Mouse (Mus musculus) mouse trophoblast stem cell (cell line): ENCODE results near the gene Zyg11b.

Experiments used
- in situ Hi-C, 2 experiments: fragments of 300-500 bp; cut with MseI, MboI; formaldehyde crosslinking; loops; 2 replicates in 1 of 2; 3 replicates in 1 of 2; pipeline ENCODE4 v1.15.1; 2025

The Zyg11b gene

DNA sequence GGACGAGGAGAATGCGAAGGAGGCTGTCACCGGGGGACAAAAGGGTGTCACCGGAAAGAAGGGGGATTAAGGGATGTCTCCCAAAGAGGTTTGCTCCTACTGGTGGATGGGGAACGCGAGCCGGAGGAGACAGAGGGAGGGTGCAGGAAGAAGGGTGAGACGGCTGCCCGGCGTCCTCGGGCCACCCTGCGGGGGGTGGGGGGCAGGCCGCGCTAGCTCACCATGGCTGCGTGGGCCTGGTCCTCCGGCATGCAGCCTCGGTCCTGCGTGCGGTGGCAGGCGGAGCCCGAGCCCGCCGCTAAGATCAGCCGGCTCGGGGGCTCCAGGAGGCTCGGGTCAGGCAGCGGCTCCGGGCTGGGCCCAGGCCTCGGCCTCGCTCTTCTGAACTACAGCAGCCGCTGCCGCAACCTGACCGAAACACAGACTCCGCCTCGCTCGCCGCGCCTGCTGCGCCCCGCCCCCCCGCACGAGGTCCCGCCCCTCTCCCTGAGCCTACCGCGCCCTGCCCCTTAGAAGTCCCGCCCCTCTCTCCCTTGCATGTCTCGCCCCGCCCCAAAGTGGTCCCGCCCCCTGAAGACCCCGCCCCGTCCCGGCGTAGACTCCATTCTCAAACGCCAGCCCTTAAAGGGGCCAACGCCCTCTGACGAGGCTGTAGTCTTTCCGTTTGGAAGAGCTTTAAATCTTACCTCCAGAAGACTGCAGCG lies at the start of gene Zyg11b:
TSS of gene Zyg11b (minus strand) at position 427 of the 704 bp plus-strand sequence.
- in situ Hi-C loops: no loop called here

- in situ Hi-C loops: loop anchor here in 1 of 2 experiments (10.0 kb wide), 1 partner anchor 115 kb away; no protein-coding TSS in a partner anchor
Observed at GRCm38 (mm10) chr4:108349836-108350547, 49.1 kb upstream of the Zyg11b start.

- in situ Hi-C loops: loop anchor here in 1 of 2 experiments (10.0 kb wide), 1 partner anchor 116 kb away; no protein-coding TSS in a partner anchor
Observed at GRCm38 (mm10) chr4:108349064-108349463, 48.2 kb upstream of the Zyg11b start.

DNA sequence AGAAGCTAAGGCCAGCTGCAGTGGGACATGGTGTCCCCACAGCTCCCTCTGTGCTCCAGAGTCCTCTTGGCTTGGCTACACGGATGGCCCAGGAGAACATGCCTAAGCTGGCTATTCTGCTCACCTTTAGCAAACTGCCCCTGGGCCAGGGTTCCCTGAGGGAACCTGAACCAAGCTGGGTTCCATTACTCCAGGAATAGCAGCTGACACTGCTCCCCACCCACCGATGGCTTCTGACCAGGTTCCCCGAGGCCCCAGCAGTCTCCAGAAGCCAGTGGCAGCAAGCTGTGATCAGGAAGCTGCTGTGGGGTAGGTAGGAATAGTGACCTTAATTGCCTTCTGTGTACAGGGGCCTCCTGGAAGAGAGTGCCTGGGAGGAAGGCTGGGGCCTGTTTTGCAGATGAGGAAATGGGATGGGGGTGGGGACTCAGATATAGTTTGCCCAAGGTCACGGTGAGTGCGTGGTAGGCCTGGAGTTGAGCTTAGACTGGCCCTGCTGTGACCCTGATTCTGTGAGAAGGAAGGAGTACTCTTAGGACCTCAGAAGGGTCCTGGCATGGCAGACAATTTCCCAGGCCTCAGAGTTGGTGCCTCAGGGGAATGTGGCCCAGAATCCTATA lies 47.5 kb upstream of the Zyg11b start:
- in situ Hi-C loops: loop anchor here in 1 of 2 experiments (10.0 kb wide), 1 partner anchor 116 kb away; no protein-coding TSS in a partner anchor

DNA sequence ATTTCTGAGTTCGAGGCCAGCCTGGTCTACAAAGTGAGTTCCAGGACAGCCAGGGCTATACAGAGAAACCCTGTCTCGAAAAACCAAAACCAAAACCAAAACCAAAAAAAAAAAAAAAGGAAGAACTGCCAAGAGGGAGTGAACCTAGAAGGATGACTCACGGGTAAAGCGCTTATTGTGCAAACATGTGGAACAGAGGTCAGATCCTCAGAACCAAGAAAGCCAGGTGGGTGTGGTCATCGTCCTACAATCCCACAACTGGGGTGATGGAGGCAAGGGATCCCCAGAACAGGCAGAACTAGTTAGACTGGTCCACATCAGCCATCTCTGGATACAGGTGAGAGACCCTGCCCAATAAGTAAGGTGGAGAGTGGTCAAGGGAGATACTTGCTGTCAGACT lies 46.2 kb upstream of the Zyg11b start:
- in situ Hi-C loops: loop anchor here in 1 of 2 experiments (10.0 kb wide), 1 partner anchor 118 kb away; no protein-coding TSS in a partner anchor

GRCm38 (mm10) chr4:108345826-108346225 lies 44.9 kb upstream of the Zyg11b start:
- in situ Hi-C loops: loop anchor here in 1 of 2 experiments (10.0 kb wide), 1 partner anchor 119 kb away; no protein-coding TSS in a partner anchor

DNA sequence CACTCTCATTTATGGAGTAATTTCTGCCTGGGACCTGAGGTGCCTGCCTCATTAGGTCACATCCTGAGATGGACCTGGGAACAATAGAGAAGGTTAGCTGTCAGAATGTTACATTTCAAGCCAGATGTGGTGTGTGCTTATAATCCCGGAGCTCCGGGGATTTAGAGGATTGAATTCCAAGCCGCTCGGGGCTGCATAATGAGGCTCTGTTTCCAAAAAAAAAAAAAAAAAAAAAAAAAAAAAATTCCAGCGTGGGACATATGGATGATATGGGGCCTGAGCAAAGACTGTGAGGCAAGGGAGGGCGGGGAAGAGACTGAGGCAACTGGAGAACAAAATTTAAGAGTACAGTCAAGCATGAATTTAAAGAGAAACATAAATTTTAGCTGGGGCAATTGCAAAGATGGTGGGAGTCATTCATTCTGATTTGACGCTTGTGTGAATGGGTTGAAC lies 43.8 kb upstream of the Zyg11b start:
- in situ Hi-C loops: loop anchor here (5.0 to 10.0 kb wide), 3 partner anchors 48 to 128 kb away; no protein-coding TSS in a partner anchor

DNA sequence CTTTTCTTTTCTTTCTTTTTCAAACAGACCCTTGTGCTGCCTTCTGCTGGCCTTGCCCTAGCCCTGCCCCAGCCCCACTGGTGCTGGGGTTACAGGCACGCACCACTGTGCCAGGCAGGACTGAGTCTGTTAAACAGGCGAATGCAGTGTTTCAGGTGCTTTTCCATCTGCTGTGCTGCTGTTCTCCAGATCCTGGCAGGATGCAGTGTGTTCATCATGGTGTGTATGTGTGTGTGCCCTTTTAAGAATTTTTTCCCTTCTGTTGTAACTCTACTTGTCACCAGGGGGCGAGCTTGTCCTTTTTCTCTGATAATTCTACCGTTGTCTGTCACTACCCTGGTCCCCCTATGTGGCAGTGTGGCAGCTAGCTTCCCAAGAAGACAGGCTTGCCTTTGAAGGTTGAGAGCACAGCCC lies 38.4 kb upstream of the Zyg11b start:
- in situ Hi-C loops: no loop called here

- in situ Hi-C loops: no loop called here
Observed at GRCm38 (mm10) chr4:108338811-108339210, 37.9 kb upstream of the Zyg11b start.

DNA sequence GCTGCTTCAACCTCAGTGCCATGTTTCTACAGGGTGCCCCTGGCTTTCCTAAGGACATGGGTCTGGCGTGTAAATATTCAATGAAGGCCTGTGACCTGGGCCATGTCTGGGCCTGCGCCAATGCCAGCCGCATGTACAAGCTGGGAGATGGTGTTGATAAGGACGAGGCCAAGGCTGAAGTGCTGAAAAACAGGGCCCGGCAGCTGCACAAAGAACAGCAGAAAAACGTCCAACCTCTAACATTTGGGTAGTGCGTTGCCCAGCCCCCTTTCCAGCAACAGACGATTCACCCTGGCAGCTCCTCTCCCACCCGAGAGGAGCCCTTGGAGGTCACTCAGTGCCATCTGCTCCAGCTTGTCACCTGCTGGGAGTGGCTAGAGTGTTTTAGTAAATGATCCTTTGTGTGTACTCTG lies 37.4 kb upstream of the Zyg11b start:
- in situ Hi-C loops: no loop called here

DNA sequence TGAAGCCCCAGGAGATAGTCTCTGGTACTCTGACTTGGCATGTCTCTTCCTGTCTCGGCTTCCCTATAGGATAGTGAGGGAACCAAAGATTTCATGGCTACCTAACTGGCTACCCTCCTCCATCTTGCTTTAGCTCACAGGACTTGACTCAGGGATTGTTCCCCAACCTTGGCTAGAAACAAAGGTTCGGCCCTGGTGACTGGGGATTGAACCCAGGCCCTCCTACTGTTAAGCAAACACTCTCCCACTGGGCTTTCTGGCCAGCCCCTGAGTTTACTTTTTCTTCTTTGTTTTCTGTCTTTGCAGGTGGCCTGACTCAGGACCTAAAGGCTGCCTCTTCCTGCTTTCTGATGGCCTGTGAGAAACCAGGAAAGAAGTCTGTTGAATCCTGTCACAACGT lies 36.9 kb upstream of the Zyg11b start:
- in situ Hi-C loops: no loop called here

- in situ Hi-C loops: no loop called here
Observed at GRCm38 (mm10) chr4:108336765-108337164, 35.9 kb upstream of the Zyg11b start.

DNA sequence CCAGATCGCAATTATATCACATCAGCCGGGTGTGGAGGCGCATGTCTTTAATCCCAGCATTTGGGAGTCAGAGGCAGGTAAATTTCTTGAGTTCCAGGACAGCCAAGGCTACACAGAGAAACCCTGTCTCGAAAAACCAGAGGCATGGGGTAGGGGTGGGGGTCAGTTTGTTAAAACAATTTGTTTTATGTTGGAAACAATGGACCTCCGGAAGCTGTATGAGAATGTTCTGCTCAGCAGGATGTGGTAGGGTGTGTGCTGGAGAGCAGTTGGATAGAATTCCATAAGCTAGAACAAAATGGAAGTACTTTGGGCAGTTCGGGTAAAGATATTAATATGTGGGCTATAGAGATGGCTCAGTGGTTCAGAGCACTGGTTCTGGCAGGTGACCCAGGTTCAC lies 34.5 kb upstream of the Zyg11b start:
- in situ Hi-C loops: no loop called here

DNA sequence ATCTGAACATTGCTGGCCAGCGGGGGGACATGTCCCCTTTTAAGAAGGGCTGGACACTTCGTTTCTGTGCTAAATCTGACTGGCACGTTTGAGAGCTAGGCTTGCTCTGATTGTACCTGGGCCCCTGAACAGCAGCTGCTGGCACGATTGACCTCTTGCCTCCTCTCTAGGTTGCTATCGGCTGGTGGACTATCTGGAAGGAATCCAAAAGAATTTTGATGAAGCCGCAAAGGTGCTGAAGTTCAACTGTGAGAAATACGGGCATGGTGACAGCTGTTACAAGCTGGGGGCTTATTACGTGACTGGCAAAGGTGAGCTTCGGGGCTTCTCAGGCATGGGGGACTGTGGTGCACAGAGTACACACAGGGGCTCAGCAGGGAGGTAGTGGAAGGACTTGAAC lies 31.1 kb upstream of the Zyg11b start:
- in situ Hi-C loops: no loop called here

DNA sequence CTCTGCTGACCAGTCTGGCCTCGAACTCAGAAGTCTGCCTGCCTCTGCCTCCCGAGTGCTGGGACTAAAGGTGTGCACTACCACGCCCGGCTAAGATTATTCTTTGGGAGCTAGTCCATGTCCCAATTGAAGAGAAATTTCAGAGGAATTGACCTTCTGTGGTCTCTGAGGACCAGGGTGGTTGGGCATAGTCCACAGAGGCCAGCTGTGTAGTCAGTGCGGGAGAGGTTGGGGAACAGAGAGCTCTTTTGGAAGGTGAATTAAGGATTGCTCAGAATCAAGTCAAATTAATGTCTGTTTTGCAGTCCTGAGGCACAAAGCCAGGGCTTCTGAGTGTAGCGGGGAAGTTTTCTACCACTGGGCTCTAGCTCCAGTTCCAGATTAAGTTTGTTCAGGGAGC lies 28.9 kb upstream of the Zyg11b start:
- in situ Hi-C loops: no loop called here

GRCm38 (mm10) chr4:108327730-108328484 lies 27.0 kb upstream of the Zyg11b start, which contains the start of gene Coa7:
Coa7 (plus strand) TSS chr4:108328140.
- in situ Hi-C loops: no loop called here

DNA sequence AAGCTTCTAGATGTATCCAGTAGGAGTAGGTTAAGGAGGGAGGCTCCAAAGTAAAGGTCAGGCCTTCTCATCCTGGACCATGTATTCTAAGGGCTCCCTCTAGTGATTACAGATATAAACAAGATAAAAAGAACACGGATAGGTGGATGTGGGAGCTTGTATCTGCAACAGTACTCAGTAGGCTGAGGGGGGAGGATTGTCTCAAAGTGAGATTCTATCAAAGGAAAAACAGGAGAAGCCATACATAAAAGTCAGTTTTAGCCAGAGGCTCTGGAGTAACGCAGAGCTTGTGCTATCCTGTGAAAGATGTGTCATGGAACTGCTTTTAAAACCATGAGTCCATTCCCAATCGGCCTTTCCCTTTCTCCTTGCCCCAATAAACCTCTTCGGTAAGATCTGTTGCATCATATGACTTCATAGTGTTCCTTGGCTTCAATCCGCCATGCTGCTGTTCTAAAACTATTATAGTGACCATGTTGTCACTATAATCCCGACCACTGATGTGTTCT lies 26.2 kb upstream of the Zyg11b start:
- in situ Hi-C loops: no loop called here

GRCm38 (mm10) chr4:108323588-108323987 lies 22.7 kb upstream of the Zyg11b start:
- in situ Hi-C loops: no loop called here

DNA sequence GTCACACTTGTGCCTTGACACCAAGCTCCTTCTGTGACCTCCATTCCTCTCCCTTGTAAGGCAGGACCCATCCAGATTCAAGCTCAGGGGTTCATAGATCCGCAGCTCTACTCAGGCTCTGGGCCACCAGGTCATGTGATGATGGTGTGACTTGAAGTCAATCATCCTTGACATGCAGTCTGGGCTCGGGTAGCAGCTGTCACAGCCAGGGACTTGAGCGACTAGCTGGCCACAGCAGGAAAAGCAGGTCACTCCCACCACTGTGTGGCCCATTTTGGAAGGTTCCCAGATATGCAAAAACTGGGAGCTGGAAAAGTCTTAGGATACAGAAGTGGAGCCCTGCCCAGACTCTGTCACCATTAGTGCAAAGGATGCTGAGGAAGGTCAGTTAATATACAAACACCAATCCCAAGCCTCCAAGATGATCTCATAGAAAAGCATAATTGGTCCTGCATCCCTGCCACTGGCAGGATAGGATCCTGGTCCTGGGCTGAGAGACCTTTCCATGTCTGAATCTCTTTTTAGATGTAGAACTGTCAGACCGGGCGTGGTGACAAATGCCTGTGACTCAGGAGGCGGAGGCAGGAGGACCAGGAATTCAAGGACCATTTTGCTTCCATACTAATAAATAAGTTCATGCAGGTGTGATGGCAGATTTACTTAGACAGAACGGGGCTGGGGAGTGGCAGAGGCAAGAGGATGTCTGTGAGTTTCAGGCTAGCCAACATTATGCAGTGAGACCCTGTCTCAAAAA lies 19.9 kb upstream of the Zyg11b start:
- in situ Hi-C loops: no loop called here

DNA sequence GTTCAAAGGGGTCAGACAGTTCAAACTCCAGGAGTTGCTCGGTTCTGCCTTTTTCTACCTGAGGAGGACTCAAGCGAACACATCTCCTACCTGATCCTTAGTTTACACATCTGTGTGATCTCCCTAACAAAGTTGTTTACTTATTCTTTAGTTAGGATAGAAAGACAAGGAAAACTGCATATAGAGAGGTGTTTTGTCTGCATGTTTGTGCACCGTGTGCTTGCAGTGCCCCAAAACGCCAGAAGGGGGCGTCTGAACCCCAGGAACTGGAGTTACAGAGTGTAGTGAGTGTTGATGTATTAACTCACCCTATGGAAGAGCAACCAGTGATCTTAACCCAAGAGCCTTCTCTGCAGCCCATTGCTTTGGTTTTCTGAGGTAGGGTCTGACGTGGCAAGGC lies 18.9 kb upstream of the Zyg11b start:
- in situ Hi-C loops: no loop called here
